Mouse (Mus musculus) neural tube, embryonic 11.5 days (tissue): ENCODE data around the gene Cybb. TPM values are rescaled to one million over a fixed set of nuclear protein-coding genes. Genes with fewer than 3 reads are reported as not detected.
"Not testable (repeated sequence)": the region's sequence is repeated elsewhere in the genome, so short reads cannot be mapped to it uniquely, and the experiment has no call there.

ENCODE experiments used
- ATAC-seq: fragments of 200-750 bp; cut with Nextera tagmentation; 2 replicates; pipeline ENCODE4 v1.8.0; 2017; ENCODE audit warnings: moderate number of reproducible peaks, mild to moderate bottlenecking, moderate TSS enrichment, moderate library complexity; ENCODE audit not compliant: insufficient read depth, low FRiP score, low TSS enrichment
- DNase-seq: peaks from one replicate; pipeline ENCODE4 v3.0.0-alpha.2; 2015; ENCODE audit warnings: low spot score
- H3K27ac ChIP-seq: fragments of 300-500 bp; sonication (generic); 2 replicates; pipeline ENCODE4 v1.5.1; 2014; ENCODE audit warnings: low read depth, mild to moderate bottlenecking, low read length
- H3K27me3 ChIP-seq: fragments of 300-500 bp; sonication (generic); 2 replicates; pipeline ENCODE4 v1.6.1; 2014; ENCODE audit warnings: mild to moderate bottlenecking, low read length, mixed read lengths; ENCODE audit not compliant: control insufficient read depth, insufficient read depth
- H3K36me3 ChIP-seq: fragments of 300-500 bp; sonication (generic); 2 replicates; pipeline ENCODE4 v1.6.1; 2014; ENCODE audit warnings: mild to moderate bottlenecking, low read length, moderate library complexity, mixed read lengths; ENCODE audit not compliant: control insufficient read depth, insufficient read depth
- H3K4me1 ChIP-seq: fragments of 300-500 bp; sonication (generic); 2 replicates; pipeline ENCODE4 v1.6.1; 2014; ENCODE audit warnings: low read length, mixed read lengths; ENCODE audit not compliant: control insufficient read depth, insufficient read depth
- H3K4me2 ChIP-seq: fragments of 300-500 bp; sonication (generic); 2 replicates; pipeline ENCODE4 v1.6.1; 2014; ENCODE audit warnings: low read depth, mild to moderate bottlenecking, moderate library complexity
- H3K4me3 ChIP-seq: fragments of 300-500 bp; sonication (generic); 2 replicates; pipeline ENCODE4 v1.5.1; 2014; ENCODE audit warnings: low read depth, low read length
- H3K9ac ChIP-seq: fragments of 300-500 bp; sonication (generic); 2 replicates; pipeline ENCODE4 v1.6.1; 2014; ENCODE audit warnings: mild to moderate bottlenecking, low read length
- H3K9me3 ChIP-seq: fragments of 300-500 bp; sonication (generic); 2 replicates; pipeline ENCODE4 v1.6.1; 2016; ENCODE audit warnings: low read length; ENCODE audit not compliant: control insufficient read depth
- WGBS: fragments of 180-500 bp; shearing (Covaris S2); extraction: QIAGEN DNeasy Blood & Tissue Kit; methylation state at CpG from one replicate; pipeline ENCODE4 v1.1.7; 2014; 5-methylcytosine and 5-hydroxymethylcytosine counted together
- polyA plus RNA-seq: library from polyadenylated mRNA; unstranded; fragments of >200 nt; fragmentation: Nextera tagmentation; extraction: Ambion mirVana; gene quantifications from 2 replicates; pipeline ENCODE4 v1.2.1, GENCODE M21; 2014

Cybb gene
- 0.88 and 0.97 TPM in 2 replicates for polyA plus RNA-seq

- no peak within 1 kb of the TSS for H3K4me2 ChIP-seq
- H3K4me3 ChIP-seq: no peak within 1 kb of the TSS
- no peak within 1 kb of the TSS for H3K9ac ChIP-seq
- 87% methylated on average over 4 of the region's 4 CpGs for WGBS
- no peak within 1 kb of the TSS for H3K27ac ChIP-seq
- no peaks in the 10 kb centered on the region for H3K27me3 ChIP-seq
- no peak for ATAC-seq
- H3K36me3 ChIP-seq: no peaks in the 10 kb centered on the region
- DNase-seq: no peak
- no peaks in the 10 kb centered on the region for H3K4me1 ChIP-seq
- no peaks in the 10 kb centered on the region for H3K9me3 ChIP-seq
These were observed at the start of gene Cybb for GRCm38 (mm10) chrX:9487671-9488070. Gene Cybb (minus strand): TSS chrX:9487771.

- Histone ChIP-seq H3K4me1 (no peaks in the 10 kb centered on the region), H3K36me3 (no peaks in the 10 kb centered on the region), H3K9ac (no peak overlapping the region), H3K4me2 (no peak overlapping the region), H3K4me3 (no peak overlapping the region), H3K9me3 (no peaks in the 10 kb centered on the region), H3K27ac (no peak overlapping the region), H3K27me3 (no peaks in the 10 kb centered on the region)
- ATAC-seq: no peak
- DNase-seq: no peak
- 94% methylated on average over 3 of the region's 3 CpGs for WGBS
These were observed 49.3 kb upstream of the Cybb start for GRCm38 (mm10) chrX:9536881-9537280.

- not testable (repeated sequence) for H3K4me2 ChIP-seq, ATAC-seq, H3K4me1 ChIP-seq, H3K4me3 ChIP-seq, H3K27ac ChIP-seq, H3K9me3 ChIP-seq, H3K9ac ChIP-seq, H3K36me3 ChIP-seq, H3K27me3 ChIP-seq
- DNase-seq: peak; percentile 51
- WGBS: 61% methylated on average over 2 of the region's 2 CpGs
These were observed 32.4 kb upstream of the Cybb start for GRCm38 (mm10) chrX:9519969-9520368.

GRCm38 (mm10) chrX:9517531-9517930 is 30.0 kb upstream of the Cybb start:
- not testable (repeated sequence) for H3K4me3 ChIP-seq, H3K27ac ChIP-seq, H3K4me1 ChIP-seq, H3K27me3 ChIP-seq, DNase-seq, H3K9me3 ChIP-seq, ATAC-seq, H3K36me3 ChIP-seq, H3K4me2 ChIP-seq, H3K9ac ChIP-seq

- WGBS: 78% methylated on average over 6 of the region's 6 CpGs
- not testable (repeated sequence) for ATAC-seq, H3K4me3 ChIP-seq, H3K27me3 ChIP-seq, DNase-seq, H3K27ac ChIP-seq, H3K4me1 ChIP-seq, H3K9ac ChIP-seq, H3K4me2 ChIP-seq, H3K36me3 ChIP-seq, H3K9me3 ChIP-seq
These were observed 12.5 kb downstream of the Cybb start for GRCm38 (mm10) chrX:9475036-9475435.

- ATAC-seq (no peak), DNase-seq (no peak)
- no peak overlapping the region for H3K9ac ChIP-seq
- no peaks in the 10 kb centered on the region for H3K9me3 ChIP-seq
- no peak overlapping the region for H3K27ac ChIP-seq
- H3K4me3 ChIP-seq: no peak overlapping the region
- H3K27me3 ChIP-seq: no peaks in the 10 kb centered on the region
- no peaks in the 10 kb centered on the region for H3K36me3 ChIP-seq
- H3K4me1 ChIP-seq: no peaks in the 10 kb centered on the region
- H3K4me2 ChIP-seq: no peak overlapping the region
These were observed 13.1 kb downstream of the Cybb start for GRCm38 (mm10) chrX:9474440-9474839.

- 78% methylated on average over 2 of the region's 2 CpGs for WGBS
- Histone ChIP-seq H3K4me3 (no peak overlapping the region), H3K4me1 (no peaks in the 10 kb centered on the region), H3K36me3 (no peaks in the 10 kb centered on the region), H3K27ac (no peak overlapping the region), H3K4me2 (no peak overlapping the region), H3K9ac (no peak overlapping the region), H3K27me3 (no peaks in the 10 kb centered on the region), H3K9me3 (no peaks in the 10 kb centered on the region)
- DNase-seq (no peak), ATAC-seq (no peak)
These were observed 13.8 kb downstream of the Cybb start for GRCm38 (mm10) chrX:9473768-9474167.

- Histone ChIP-seq H3K9ac (no peak overlapping the region), H3K27me3 (no peaks in the 10 kb centered on the region), H3K4me1 (no peaks in the 10 kb centered on the region), H3K27ac (no peak overlapping the region), H3K4me3 (no peak overlapping the region), H3K36me3 (no peaks in the 10 kb centered on the region), H3K9me3 (no peaks in the 10 kb centered on the region), H3K4me2 (no peak overlapping the region)
- no peak for DNase-seq
- 59% methylated on average over 3 of the region's 3 CpGs for WGBS
- ATAC-seq: no peak
These were observed 16.7 kb downstream of the Cybb start for GRCm38 (mm10) chrX:9470811-9471388.

- no peaks in the 10 kb centered on the region for H3K27me3 ChIP-seq
- ATAC-seq (no peak), DNase-seq (no peak)
- no peak overlapping the region for H3K9ac ChIP-seq
- H3K27ac ChIP-seq: no peak overlapping the region
- H3K36me3 ChIP-seq: no peaks in the 10 kb centered on the region
- no peaks in the 10 kb centered on the region for H3K9me3 ChIP-seq
- H3K4me1 ChIP-seq: no peaks in the 10 kb centered on the region
- H3K4me2 ChIP-seq: no peak overlapping the region
- H3K4me3 ChIP-seq: no peak overlapping the region
These were observed 18.5 kb downstream of the Cybb start for GRCm38 (mm10) chrX:9469100-9469499.
